Mouse (Mus musculus) CH12.LX (cell line): ENCODE results near the gene Sstr5. TPM values are rescaled to one million over a fixed set of nuclear protein-coding genes. Genes with fewer than 3 reads are reported as not detected.

Experiments
- DNase-seq: peaks from one replicate; pipeline ENCODE4 v3.0.0-alpha.2; 2013; ENCODE audit errors: extremely low read depth
- H3K27ac ChIP-seq: 2 replicates; pipeline ENCODE4 v1.5.1; 2012; ENCODE audit warnings: low read depth, mild to moderate bottlenecking, control low read depth, moderate library complexity; ENCODE audit not compliant: insufficient read depth
- H3K27me3 ChIP-seq: replicated peaks from 2 replicates; pipeline ENCODE3; 2012; ENCODE audit warnings: inconsistent platforms
- H3K36me3 ChIP-seq, 2 experiments: replicated peaks in 1 of 2; 2 replicates each; pipeline versions ENCODE3 to v1.6.1; 2012; ENCODE audit warnings: inconsistent platforms in 1 of 2, low read length in 1 of 2, mild to moderate bottlenecking in 1 of 2, mixed read lengths in 1 of 2, moderate library complexity in 1 of 2; ENCODE audit not compliant: control insufficient read depth in 1 of 2, insufficient read depth in 1 of 2
- H3K4me1 ChIP-seq, 2 experiments: 2 replicates each; pipeline ENCODE4 v1.6.1; 2012; ENCODE audit warnings: inconsistent platforms in 1 of 2, moderate library complexity in 1 of 2; ENCODE audit not compliant: insufficient read depth in 2 of 2, control insufficient read depth in 1 of 2
- H3K4me2 ChIP-seq: 2 replicates; pipeline ENCODE4 v1.6.1; 2012; ENCODE audit warnings: low read depth, mild to moderate bottlenecking, control low read depth; ENCODE audit not compliant: poor library complexity, insufficient read depth, severe bottlenecking
- H3K4me3 ChIP-seq, 3 experiments: fragments of 150-350 bp in 1 of 3; sonication (generic) in 1 of 3; replicated peaks in 1 of 3; 2 replicates each; pipeline versions ENCODE3 to v1.5.1; 2011 to 2012; ENCODE audit warnings: low read depth in 2 of 3, low read length in 2 of 3, mild to moderate bottlenecking in 2 of 3, moderate library complexity in 2 of 3, control low read depth in 1 of 3, improper control_type of control experiment in 1 of 3, inconsistent platforms in 1 of 3, mixed read lengths in 1 of 3; ENCODE audit not compliant: poor library complexity in 1 of 3
- H3K79me2 ChIP-seq: replicated peaks from 2 replicates; pipeline ENCODE4 v1.6.1; 2012; ENCODE audit warnings: mild to moderate bottlenecking, moderate library complexity; ENCODE audit not compliant: control insufficient read depth, poor library complexity, insufficient read depth, severe bottlenecking; ENCODE audit errors: extremely low read depth
- H3K9ac ChIP-seq: 2 replicates; pipeline ENCODE4 v1.6.1; 2012; ENCODE audit warnings: low read depth, mild to moderate bottlenecking, control low read depth, moderate library complexity; ENCODE audit not compliant: insufficient read depth
- H3K9me3 ChIP-seq: replicated peaks from 2 replicates; pipeline ENCODE3; 2012; ENCODE audit warnings: low read length, inconsistent platforms, mixed read lengths
- BHLHE40 ChIP-seq: IDR thresholded peaks from 2 replicates; pipeline ENCODE4 v1.6.1; 2011; ENCODE audit warnings: mild to moderate bottlenecking, low read depth, low read length, improper control_type of control experiment
- CHD1 ChIP-seq: IDR thresholded peaks from 2 replicates; pipeline ENCODE4 v1.6.1; 2012; ENCODE audit warnings: low read depth, low read length, improper control_type of control experiment, inconsistent platforms
- CHD2 ChIP-seq: IDR thresholded peaks from 2 replicates; pipeline ENCODE4 v1.6.1; 2011; ENCODE audit warnings: low read length, improper control_type of control experiment
- EP300 ChIP-seq: IDR thresholded peaks from 2 replicates; pipeline ENCODE4 v1.6.1; 2011; ENCODE audit warnings: low read length, improper control_type of control experiment
- ETS1 ChIP-seq: conservative IDR thresholded peaks from 2 replicates; pipeline ENCODE4 v1.6.1; 2012; ENCODE audit warnings: low read depth, mild to moderate bottlenecking, inconsistent platforms, low read length, improper control_type of control experiment, moderate library complexity
- IRF4 ChIP-seq: IDR thresholded peaks from 2 replicates; pipeline ENCODE4 v1.6.1; 2014; ENCODE audit warnings: low read depth, mild to moderate bottlenecking, inconsistent platforms, low read length, improper control_type of control experiment
- JUND ChIP-seq: conservative IDR thresholded peaks from 2 replicates; pipeline ENCODE4 v1.6.1; 2011; ENCODE audit warnings: low read depth, low read length, improper control_type of control experiment
- KAT2A ChIP-seq: IDR thresholded peaks from 2 replicates; pipeline ENCODE4 v1.6.1; 2012; ENCODE audit warnings: low read length, improper control_type of control experiment, inconsistent platforms; ENCODE audit not compliant: insufficient replicate concordance
- MEF2A ChIP-seq: IDR thresholded peaks from 2 replicates; pipeline ENCODE4 v1.6.1; 2014; ENCODE audit warnings: low read depth, mild to moderate bottlenecking, inconsistent platforms, low read length, improper control_type of control experiment, borderline replicate concordance
- MXI1 ChIP-seq: IDR thresholded peaks from 2 replicates; pipeline ENCODE4 v1.6.1; 2011; ENCODE audit warnings: mild to moderate bottlenecking, low read depth, low read length, improper control_type of control experiment
- NELFE ChIP-seq: IDR thresholded peaks from 2 replicates; pipeline ENCODE4 v1.6.1; 2011; ENCODE audit warnings: low read depth, low read length, improper control_type of control experiment
- PAX5 ChIP-seq: IDR thresholded peaks from 2 replicates; pipeline ENCODE4 v1.6.1; 2012; ENCODE audit warnings: low read length, inconsistent platforms, mixed read lengths
- POLR2AphosphoS2 ChIP-seq: IDR thresholded peaks from 2 replicates; pipeline ENCODE4 v1.6.1; 2011; ENCODE audit warnings: low read depth, low read length, improper control_type of control experiment
- RAD21 ChIP-seq: IDR thresholded peaks from 2 replicates; pipeline ENCODE4 v1.6.1; 2011; ENCODE audit warnings: low read depth, mild to moderate bottlenecking, low read length, improper control_type of control experiment, moderate library complexity
- RCOR1 ChIP-seq: conservative IDR thresholded peaks from 2 replicates; pipeline ENCODE4 v1.6.1; 2012; ENCODE audit warnings: low read depth, mild to moderate bottlenecking, inconsistent platforms, low read length, improper control_type of control experiment
- SIN3A ChIP-seq: IDR thresholded peaks from 2 replicates; pipeline ENCODE4 v1.6.1; 2012; ENCODE audit warnings: low read length, improper control_type of control experiment, inconsistent platforms
- TBP ChIP-seq: conservative IDR thresholded peaks from 2 replicates; pipeline ENCODE4 v1.6.1; 2011; ENCODE audit warnings: low read depth, low read length, improper control_type of control experiment
- USF2 ChIP-seq: conservative IDR thresholded peaks from 2 replicates; pipeline ENCODE4 v1.6.1; 2011; ENCODE audit warnings: low read depth, low read length, improper control_type of control experiment
- ZKSCAN1 ChIP-seq: IDR thresholded peaks from 2 replicates; pipeline ENCODE4 v1.6.1; 2012; ENCODE audit warnings: low read depth, inconsistent platforms, low read length, improper control_type of control experiment, borderline replicate concordance
- ZMIZ1 ChIP-seq: IDR thresholded peaks from 2 replicates; pipeline ENCODE4 v1.6.1; 2012; ENCODE audit warnings: low read depth, mild to moderate bottlenecking, inconsistent platforms, low read length, improper control_type of control experiment
- ZNF384 ChIP-seq: IDR thresholded peaks from 2 replicates; pipeline ENCODE4 v1.6.1; 2012; ENCODE audit warnings: low read depth, low read length, improper control_type of control experiment, inconsistent platforms
- dilution Hi-C: fragments of 300-500 bp; cut with MboI; formaldehyde crosslinking; loops from 2 replicates; pipeline ENCODE4 v1.14.3; 2020; ENCODE audit warnings: low sequenced_read_pairs; ENCODE audit not compliant: extremely low pct_unique_long_range_greater_than_20kb, extremely low pct_ligation_motif_present
- in situ Hi-C: fragments of 300-500 bp; cut with MboI; formaldehyde crosslinking; loops from 3 replicates; pipeline ENCODE4 v1.14.3; 2019; ENCODE audit warnings: low sequenced_read_pairs, low pct_ligation_motif_present, low pct_unique_long_range_greater_than_20kb, mixed read lengths
- polyA plus RNA-seq: library from polyadenylated mRNA; unstranded; fragments of >175 nt; gene quantifications from 2 replicates; pipeline ENCODE4 v1.2.1, GENCODE M21; 2012; ENCODE audit warnings: low read depth; ENCODE audit not compliant: insufficient read length
- total RNA-seq, 2 experiments: library from RNA; depleted of rRNA; stranded (reverse); fragments of 300-350 nt in 1 of 2; fragments of >200 nt in 1 of 2; gene quantifications; 2 replicates each; pipeline ENCODE4 v1.2.3; 2012 to 2014

Sstr5 gene
- total and polyA plus RNA-seq, 3 experiments = 0.35 to 1.9 (median 0.38) TPM

GRCm38 (mm10) chr17:25538945-25539875, 42.1 kb upstream of the Sstr5 start:
- no peak overlapping the region for H3K9ac ChIP-seq
- H3K79me2 ChIP-seq = no peaks in the 10 kb centered on the region
- no peaks in the 10 kb centered on the region for H3K4me1 ChIP-seq
- peaks cover 2% of the 10 kb centered on the region for H3K9me3 ChIP-seq
- H3K27ac ChIP-seq = no peak overlapping the region
- dilution Hi-C loops = no loop called here
- DNase-seq = no peak
- H3K27me3 ChIP-seq = peaks cover 92% of the 10 kb centered on the region
- H3K36me3 ChIP-seq = no peaks in the 10 kb centered on the region
- H3K4me2 ChIP-seq = no peak overlapping the region
- no peak for TF ChIP-seq ZKSCAN1
- no peak for TF ChIP-seq IRF4
- TF ChIP-seq ZMIZ1 = no peak
- H3K4me3 ChIP-seq = no peak overlapping the region
- in situ Hi-C loops = no loop called here

GRCm38 (mm10) chr17:25530357-25531022, 33.4 kb upstream of the Sstr5 start:
- H3K27me3 ChIP-seq = peaks cover 98% of the 10 kb centered on the region
- dilution Hi-C loops = no loop called here

GRCm38 (mm10) chr17:25522080-25522479, 25.0 kb upstream of the Sstr5 start:
- no peaks in the 10 kb centered on the region for H3K9me3 ChIP-seq
- H3K36me3 ChIP-seq = no peaks in the 10 kb centered on the region
- TF ChIP-seq CHD1 = no peak
- TF ChIP-seq POLR2AphosphoS2 = no peak
- TF ChIP-seq RAD21 = no peak
- no peak for TF ChIP-seq ETS1
- no peak for TF ChIP-seq ZNF384
- no peak for TF ChIP-seq ZMIZ1
- TF ChIP-seq KAT2A = no peak
- TF ChIP-seq USF2 = no peak
- TF ChIP-seq MXI1 = no peak
- no peak for TF ChIP-seq MEF2A
- no peak for TF ChIP-seq BHLHE40
- TF ChIP-seq SIN3A = no peak
- no peak for TF ChIP-seq JUND
- TF ChIP-seq RCOR1 = no peak
- TF ChIP-seq NELFE = no peak
- no peak overlapping the region for H3K4me2 ChIP-seq
- dilution Hi-C loops (no loop called here), in situ Hi-C loops (no loop called here)
- peaks cover 0 to 2% of the 10 kb centered on the region in 2 experiments; a peak in 1 of 4 replicates for H3K4me1 ChIP-seq
- H3K4me3 ChIP-seq = no peak overlapping the region
- H3K27ac ChIP-seq = no peak overlapping the region
- no peak overlapping the region for H3K9ac ChIP-seq
- DNase-seq = no peak
- H3K27me3 ChIP-seq = peaks cover 77% of the 10 kb centered on the region
- H3K79me2 ChIP-seq = no peaks in the 10 kb centered on the region

More at GRCm38 (mm10) chr17:25530357-25531022, 33.4 kb upstream of the Sstr5 start:
- Histone ChIP-seq H3K4me3 (no peak overlapping the region), H3K4me1 (no peaks in the 10 kb centered on the region), H3K4me2 (no peak overlapping the region), H3K79me2 (no peaks in the 10 kb centered on the region)
- DNase-seq = no peak
- TF ChIP-seq KAT2A (no peak), ZMIZ1 (no peak), PAX5 (no peak), POLR2AphosphoS2 (no peak), ZKSCAN1 (no peak), TBP (no peak), JUND (no peak), EP300 (no peak), CHD2 (no peak), MEF2A (no peak), ETS1 (no peak), RCOR1 (no peak), SIN3A (no peak), IRF4 (no peak)
- TF ChIP-seq, all 38 proteins: peak for 0
- H3K27ac ChIP-seq = no peak overlapping the region
- in situ Hi-C loops = no loop called here
- no peak overlapping the region for H3K9ac ChIP-seq
- H3K9me3 ChIP-seq = no peaks in the 10 kb centered on the region
- no peaks in the 10 kb centered on the region for H3K36me3 ChIP-seq
